Mouse (Mus musculus): ENCODE results near the gene Rangap1. TPM values are rescaled to one million over a fixed set of nuclear protein-coding genes. Genes with fewer than 3 reads are reported as not detected.

The Rangap1 gene
- polyA plus RNA-seq, 2 experiments = 74.3 to 83.7 TPM

GRCm38 (mm10) chr15:81666957-81667356, 78.4 kb downstream of the Rangap1 start:
- TF ChIP-seq POLR2A (IDR thresholded peaks at IDR 0.05; ENCODE audit: borderline replicate concordance, extremely low read depth, insufficient read depth, insufficient read length) = no peak
- H3K27me3 ChIP-seq (ENCODE audit: control insufficient read depth, insufficient read depth, low read length) = no peaks in the 10 kb centered on the region
- no peak overlapping the region for H3K27ac ChIP-seq (replicated peaks; ENCODE audit: low read depth, low read length)
- no peak overlapping the region for H3K9ac ChIP-seq (ENCODE audit: low read depth, low read length, severe bottlenecking)
- DNase-seq (ENCODE audit: low spot score) = no peak
- 91% methylated on average over 10 of the region's 10 CpGs for WGBS
- ATAC-seq (ENCODE audit: low FRiP score, low read depth) = no peak
- H3K4me2 ChIP-seq (replicated peaks; ENCODE audit: low read depth, low read length, severe bottlenecking) = no peak overlapping the region
- H3K4me1 ChIP-seq (ENCODE audit: control insufficient read depth, insufficient read depth, low read length) = peaks cover 8% of the 10 kb centered on the region
- no peak overlapping the region for H3K4me3 ChIP-seq (replicated peaks; ENCODE audit: low read length)
- peaks cover 37% of the 10 kb centered on the region for H3K36me3 ChIP-seq (ENCODE audit: control insufficient read depth, insufficient read depth, low read length)
- H3K9me3 ChIP-seq (ENCODE audit: control insufficient read depth, low read length) = no peaks in the 10 kb centered on the region

GRCm38 (mm10) chr15:81663697-81664561, 81.4 kb downstream of the Rangap1 start, which contains the start of gene L3mbtl2:
Gene L3mbtl2, plus strand, starts transcription at chr15:81663889.
- H3K4me1 ChIP-seq (ENCODE audit: control insufficient read depth, insufficient read depth, low read length) = peaks cover 8% of the 10 kb centered on the region
- TF ChIP-seq POLR2A (IDR thresholded peaks at IDR 0.05; ENCODE audit: borderline replicate concordance, extremely low read depth, insufficient read depth, insufficient read length) = no peak
- peaks cover 18% of the 10 kb centered on the region for H3K36me3 ChIP-seq (ENCODE audit: control insufficient read depth, insufficient read depth, low read length)
- peak within 1 kb of the TSS; percentile 60 for H3K9ac ChIP-seq (ENCODE audit: low read depth, low read length, severe bottlenecking)
- WGBS = under 1% methylated on average over 55 of the region's 55 CpGs
- no peaks in the 10 kb centered on the region for H3K27me3 ChIP-seq (ENCODE audit: control insufficient read depth, insufficient read depth, low read length)
- peak within 1 kb of the TSS; percentile 79 for H3K4me2 ChIP-seq (replicated peaks; ENCODE audit: low read depth, low read length, severe bottlenecking)
- peak within 1 kb of the TSS; percentile 72 for H3K4me3 ChIP-seq (replicated peaks; ENCODE audit: low read length)
- peak; percentile 98 for ATAC-seq (ENCODE audit: low FRiP score, low read depth)
- H3K9me3 ChIP-seq (ENCODE audit: control insufficient read depth, low read length) = no peaks in the 10 kb centered on the region
- peak; percentile 93 for DNase-seq (ENCODE audit: low spot score)
- no peak within 1 kb of the TSS for H3K27ac ChIP-seq (replicated peaks; ENCODE audit: low read depth, low read length)

DNA sequence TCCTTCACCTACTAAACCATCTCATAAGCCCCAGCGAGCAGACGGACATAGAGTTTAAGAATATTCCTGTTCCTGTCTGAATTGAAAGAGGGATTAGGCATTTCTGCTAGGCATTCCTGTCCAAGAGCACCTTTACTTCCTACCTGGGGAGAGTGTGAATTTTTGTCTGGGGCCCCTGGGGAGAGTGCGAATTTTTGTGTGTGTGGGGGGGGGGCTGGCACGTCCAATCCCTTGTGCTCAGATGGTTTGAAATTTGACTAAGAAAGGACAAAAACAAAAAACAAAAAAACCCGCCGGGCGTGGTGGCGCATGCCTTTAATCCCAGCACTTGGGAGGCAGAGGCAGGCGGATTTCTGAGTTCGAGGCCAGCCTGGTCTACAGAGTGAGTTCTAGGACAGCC, 82.0 kb downstream of the Rangap1 start:
- no peak for ATAC-seq (ENCODE audit: low FRiP score, low read depth)
- WGBS = 68% methylated on average over 10 of the region's 10 CpGs
- no peak for TF ChIP-seq POLR2A (IDR thresholded peaks at IDR 0.05; ENCODE audit: borderline replicate concordance, extremely low read depth, insufficient read depth, insufficient read length)

DNA sequence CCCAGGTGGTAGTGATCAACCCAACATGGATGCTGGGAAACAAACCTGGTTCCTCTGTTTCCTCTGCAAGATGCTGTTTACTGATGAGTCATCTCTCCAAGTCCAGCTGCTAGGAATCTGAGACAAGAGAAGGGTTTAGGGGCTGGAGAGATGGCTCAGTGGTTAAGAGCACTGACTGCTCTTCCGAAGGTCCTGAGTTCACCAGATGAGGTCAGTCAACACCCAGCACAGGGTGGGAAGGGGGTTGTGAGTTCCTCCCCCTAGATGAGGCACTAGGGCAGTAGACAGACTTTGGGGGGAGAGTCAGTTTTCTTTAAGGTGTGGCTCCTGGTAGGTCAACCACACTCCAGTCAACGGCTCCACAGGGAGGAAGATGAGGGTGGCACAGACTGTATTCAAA, 83.6 kb downstream of the Rangap1 start:
- 88% methylated on average over 2 of the region's 2 CpGs for WGBS
- Histone ChIP-seq H3K9ac (ENCODE audit: low read depth, low read length, severe bottlenecking) (no peak overlapping the region), H3K4me1 (ENCODE audit: control insufficient read depth, insufficient read depth, low read length) (peaks cover 8% of the 10 kb centered on the region), H3K27me3 (ENCODE audit: control insufficient read depth, insufficient read depth, low read length) (no peaks in the 10 kb centered on the region), H3K27ac (replicated peaks; ENCODE audit: low read depth, low read length) (no peak overlapping the region), H3K9me3 (ENCODE audit: control insufficient read depth, low read length) (no peaks in the 10 kb centered on the region), H3K36me3 (ENCODE audit: control insufficient read depth, insufficient read depth, low read length) (no peaks in the 10 kb centered on the region), H3K4me3 (replicated peaks; ENCODE audit: low read length) (no peak overlapping the region), H3K4me2 (replicated peaks; ENCODE audit: low read depth, low read length, severe bottlenecking) (no peak overlapping the region)
- no peak for DNase-seq (ENCODE audit: low spot score)
- no peak for TF ChIP-seq POLR2A (IDR thresholded peaks at IDR 0.05; ENCODE audit: borderline replicate concordance, extremely low read depth, insufficient read depth, insufficient read length)
- no peak for ATAC-seq (ENCODE audit: low FRiP score, low read depth)

More for the DNA sequence above, 82.0 kb downstream of the Rangap1 start:
- DNase-seq (ENCODE audit: low spot score) = no peak
- peaks cover 12% of the 10 kb centered on the region for H3K36me3 ChIP-seq (ENCODE audit: control insufficient read depth, insufficient read depth, low read length)
- no peak overlapping the region for H3K27ac ChIP-seq (replicated peaks; ENCODE audit: low read depth, low read length)
- H3K9me3 ChIP-seq (ENCODE audit: control insufficient read depth, low read length) = no peaks in the 10 kb centered on the region
- H3K27me3 ChIP-seq (ENCODE audit: control insufficient read depth, insufficient read depth, low read length) = no peaks in the 10 kb centered on the region
- peak overlapping the region; percentile 72 for H3K4me3 ChIP-seq (replicated peaks; ENCODE audit: low read length)
- peak overlapping the region; percentile 79 for H3K4me2 ChIP-seq (replicated peaks; ENCODE audit: low read depth, low read length, severe bottlenecking)
- H3K9ac ChIP-seq (ENCODE audit: low read depth, low read length, severe bottlenecking) = no peak overlapping the region
- peaks cover 8% of the 10 kb centered on the region for H3K4me1 ChIP-seq (ENCODE audit: control insufficient read depth, insufficient read depth, low read length)

Other genes starting within 250 kb of the Rangap1 start
- 38.2 and 42.5 TPM in 2 replicates for gene Ep300, start 160.2 kb downstream of the Rangap1 start, polyA plus RNA-seq (2012; rRNA removed)
- gene Ep300, start 160.2 kb downstream of the Rangap1 start, polyA plus RNA-seq (2014; fragmentation: Nextera tagmentation; extraction: Ambion mirVana) = 20.2 and 22.3 TPM in 2 replicates
- gene L3mbtl2, start 81.6 kb downstream of the Rangap1 start, polyA plus RNA-seq (2012; rRNA removed) = 16.2 and 18.1 TPM in 2 replicates
- 14.5 and 15.9 TPM in 2 replicates for gene L3mbtl2, start 81.6 kb downstream of the Rangap1 start, polyA plus RNA-seq (2014; fragmentation: Nextera tagmentation; extraction: Ambion mirVana)
- gene Chadl, start 48.2 kb downstream of the Rangap1 start, polyA plus RNA-seq (2012; rRNA removed) = 46.3 and 87.4 TPM in 2 replicates
- 22.6 and 27.4 TPM in 2 replicates for gene Chadl, start 48.2 kb downstream of the Rangap1 start, polyA plus RNA-seq (2014; fragmentation: Nextera tagmentation; extraction: Ambion mirVana)
- 61.9 and 70.8 TPM in 2 replicates for gene Zc3h7b, start 473 bp downstream of the Rangap1 start, polyA plus RNA-seq (2012; rRNA removed)
- 38.5 and 43.2 TPM in 2 replicates for gene Zc3h7b, start 473 bp downstream of the Rangap1 start, polyA plus RNA-seq (2014; fragmentation: Nextera tagmentation; extraction: Ambion mirVana)
- 45.7 and 49.2 TPM in 2 replicates for gene Tef, start 56.9 kb upstream of the Rangap1 start, polyA plus RNA-seq (2012; rRNA removed)
- gene Tef, start 56.9 kb upstream of the Rangap1 start, polyA plus RNA-seq (2014; fragmentation: Nextera tagmentation; extraction: Ambion mirVana) = 25.5 and 29.3 TPM in 2 replicates
- gene Tob2, start 113.3 kb upstream of the Rangap1 start, polyA plus RNA-seq (2012; rRNA removed) = 23.7 and 28.1 TPM in 2 replicates
- gene Tob2, start 113.3 kb upstream of the Rangap1 start, polyA plus RNA-seq (2014; fragmentation: Nextera tagmentation; extraction: Ambion mirVana) = 23.4 and 24.7 TPM in 2 replicates
- gene Phf5a, start 126.4 kb upstream of the Rangap1 start, polyA plus RNA-seq (2012; rRNA removed) = 91.7 and 96.8 TPM in 2 replicates
- gene Phf5a, start 126.4 kb upstream of the Rangap1 start, polyA plus RNA-seq (2014; fragmentation: Nextera tagmentation; extraction: Ambion mirVana) = 159 and 163 TPM in 2 replicates
- gene Aco2, start 126.8 kb upstream of the Rangap1 start, polyA plus RNA-seq (2012; rRNA removed) = 158 and 183 TPM in 2 replicates
- 127 and 134 TPM in 2 replicates for gene Aco2, start 126.8 kb upstream of the Rangap1 start, polyA plus RNA-seq (2014; fragmentation: Nextera tagmentation; extraction: Ambion mirVana)
- 20.5 and 25.0 TPM in 2 replicates for gene Polr3h, start 180.7 kb upstream of the Rangap1 start, polyA plus RNA-seq (2012; rRNA removed)
- gene Polr3h, start 180.7 kb upstream of the Rangap1 start, polyA plus RNA-seq (2014; fragmentation: Nextera tagmentation; extraction: Ambion mirVana) = 69.1 and 71.6 TPM in 2 replicates
- 16.2 and 23.6 TPM in 2 replicates for gene Csdc2, start 191.2 kb upstream of the Rangap1 start, polyA plus RNA-seq (2012; rRNA removed)
- gene Csdc2, start 191.2 kb upstream of the Rangap1 start, polyA plus RNA-seq (2014; fragmentation: Nextera tagmentation; extraction: Ambion mirVana) = 13.5 and 14.3 TPM in 2 replicates
- gene Pmm1, start 215.4 kb upstream of the Rangap1 start, polyA plus RNA-seq (2012; rRNA removed) = 40.7 and 41.5 TPM in 2 replicates
- 33.3 and 34.8 TPM in 2 replicates for gene Pmm1, start 215.4 kb upstream of the Rangap1 start, polyA plus RNA-seq (2014; fragmentation: Nextera tagmentation; extraction: Ambion mirVana)
- not detected in 2 replicates for gene 1700029P11Rik, start 235.0 kb upstream of the Rangap1 start, polyA plus RNA-seq (2012; rRNA removed)
- gene 1700029P11Rik, start 235.0 kb upstream of the Rangap1 start, polyA plus RNA-seq (2014; fragmentation: Nextera tagmentation; extraction: Ambion mirVana) = not detected in 2 replicates
- 29.3 and 37.2 TPM in 2 replicates for gene Xrcc6, start 242.3 kb upstream of the Rangap1 start, polyA plus RNA-seq (2012; rRNA removed)
- gene Xrcc6, start 242.3 kb upstream of the Rangap1 start, polyA plus RNA-seq (2014; fragmentation: Nextera tagmentation; extraction: Ambion mirVana) = 71.8 and 74.0 TPM in 2 replicates

All from limb, embryonic 14.5 days (tissue).